Mouse (Mus musculus) lung, adult 18-20 months (tissue): ENCODE data around the gene Pde6g.

Source experiments
- DNase-seq, 2 experiments: peaks; one replicate each; pipeline ENCODE4 v3.0.0; 2022; ENCODE audit warnings: mixed read lengths in 2 of 2

Pde6g gene

DNA sequence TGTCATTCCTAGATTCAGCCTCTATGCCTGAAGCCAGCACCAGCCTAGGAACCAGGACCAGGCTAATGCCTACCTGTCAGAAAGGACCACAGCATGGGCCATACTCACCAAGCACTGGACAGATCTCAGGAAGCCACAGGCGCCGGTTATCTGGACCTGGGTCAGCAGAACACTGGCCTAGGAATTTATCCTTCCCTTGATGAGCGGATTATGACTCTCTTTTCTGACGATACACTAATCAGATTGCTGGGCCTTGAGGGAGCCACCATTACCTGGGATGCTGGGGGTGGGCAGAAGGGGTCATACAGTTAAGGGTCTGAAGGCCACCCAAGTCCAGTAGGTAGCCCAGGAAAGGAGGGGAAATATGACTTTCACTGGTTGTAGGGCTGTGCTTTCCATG is at the start of gene Pde6g:
TSS of gene Pde6g (minus strand) at position 195 of the 400 bp plus-strand sequence.
- no peak for DNase-seq

DNA sequence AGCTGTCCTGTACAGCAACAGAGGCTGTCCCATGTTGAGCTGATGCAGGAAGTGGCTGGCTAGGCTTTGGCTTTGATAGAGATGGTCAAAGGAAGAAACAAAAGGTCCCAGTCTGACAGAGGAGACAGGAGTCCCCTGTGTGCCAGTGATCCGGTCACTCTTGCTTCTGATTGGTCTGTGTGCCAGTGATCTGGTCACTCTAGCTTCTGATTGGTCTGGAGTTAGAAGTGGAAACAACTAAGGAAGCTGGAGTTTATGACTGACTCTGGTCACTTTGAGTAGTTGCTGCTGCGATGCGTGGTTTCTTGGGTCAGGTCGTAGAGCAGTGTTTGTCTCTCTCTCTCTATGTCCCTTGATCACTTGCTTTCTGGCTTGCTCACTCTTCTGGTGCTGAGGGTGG is 48.4 kb upstream of the Pde6g start:
- DNase-seq: no peak

- DNase-seq: no peak
These were observed 47.7 kb upstream of the Pde6g start for GRCm38 (mm10) chr11:120501018-120501417.

- peak; percentile 86 to 92 for DNase-seq
These were observed 47.1 kb upstream of the Pde6g start for GRCm38 (mm10) chr11:120500357-120500756.

DNA sequence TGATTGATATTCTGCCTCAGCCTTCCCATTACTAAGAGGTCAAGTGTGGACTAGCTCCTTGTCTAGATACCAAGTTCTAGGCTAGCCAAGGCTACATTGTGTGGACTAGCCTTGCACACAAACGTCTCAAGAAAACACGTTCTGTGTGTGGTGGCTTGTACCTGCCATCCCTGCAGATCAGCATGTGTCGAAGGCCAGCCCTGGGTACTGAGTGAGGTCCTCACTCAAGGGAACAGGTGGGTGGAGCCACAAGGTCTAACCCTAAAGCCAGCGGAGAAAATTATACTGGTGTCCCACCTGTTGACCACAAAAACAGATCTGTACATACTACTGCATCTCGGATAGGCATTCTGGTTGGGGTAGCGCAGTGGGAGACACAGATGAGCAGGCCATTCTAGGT is 46.6 kb upstream of the Pde6g start:
- no peak for DNase-seq

DNA sequence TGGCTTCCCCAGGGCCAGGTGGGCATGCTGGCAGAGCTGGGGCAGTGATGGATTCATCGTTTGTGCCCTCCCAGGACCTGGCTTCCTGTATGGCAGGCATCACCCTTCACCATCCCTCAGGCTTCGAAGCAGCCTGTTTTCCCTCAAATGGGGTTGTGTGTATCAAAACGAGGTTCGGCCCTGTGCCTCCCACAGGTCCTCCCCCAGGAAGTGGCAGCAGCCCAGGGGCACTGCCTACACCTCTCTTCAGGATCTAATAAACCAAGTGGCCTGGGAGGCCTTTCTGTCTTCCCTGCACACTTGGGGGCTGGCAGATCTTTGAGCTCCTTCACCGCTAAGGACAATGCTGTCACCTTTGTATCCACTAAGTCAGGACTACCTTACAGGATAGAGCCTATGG is 45.6 kb upstream of the Pde6g start:
- DNase-seq: no peak

DNA sequence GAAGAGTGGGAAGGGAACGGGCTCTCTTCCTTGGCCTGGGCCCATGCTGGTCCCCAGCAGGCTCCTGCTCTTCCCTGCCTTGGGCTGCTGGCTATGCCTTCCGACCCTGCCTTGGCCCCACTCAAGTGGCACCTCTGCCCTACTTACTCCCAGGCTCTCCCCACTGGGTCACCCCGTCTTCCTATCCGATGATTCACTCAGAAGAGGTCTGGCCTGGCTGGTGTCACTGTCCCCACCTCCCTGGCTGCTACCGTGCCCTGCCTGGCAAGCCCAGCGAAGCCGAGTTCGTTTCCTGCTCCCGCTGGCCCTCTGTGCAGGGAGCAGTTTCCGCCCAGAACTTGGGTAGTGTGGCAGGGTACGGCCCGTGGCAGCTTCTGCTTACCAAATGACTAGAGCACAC is 44.9 kb upstream of the Pde6g start:
- DNase-seq: no peak

- DNase-seq: no peak
These were observed 44.1 kb upstream of the Pde6g start for GRCm38 (mm10) chr11:120497436-120497835.

- DNase-seq: no peak
These were observed 40.6 kb upstream of the Pde6g start for GRCm38 (mm10) chr11:120493911-120494310.

DNA sequence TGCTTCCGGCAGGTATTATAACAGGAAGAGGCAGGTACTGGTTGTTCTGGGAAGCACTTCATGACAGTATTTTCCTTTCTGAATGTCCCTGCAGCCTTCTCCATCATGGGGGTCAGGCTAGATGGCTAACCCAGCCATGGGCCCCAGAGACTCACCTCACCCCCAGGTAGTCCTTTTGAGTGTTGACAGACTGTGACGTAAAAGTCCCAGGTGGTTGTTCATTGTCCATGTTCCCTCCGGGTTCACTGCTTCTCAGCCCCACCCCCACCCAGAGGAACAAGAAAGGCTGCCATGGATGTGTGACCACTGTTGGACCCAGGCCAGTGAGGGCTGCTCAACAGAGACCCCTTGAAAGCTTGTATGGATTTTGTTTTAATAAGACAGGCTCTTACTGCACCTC is 40.1 kb upstream of the Pde6g start:
- DNase-seq: peak in 1 of 2 experiments; percentile 45

DNA sequence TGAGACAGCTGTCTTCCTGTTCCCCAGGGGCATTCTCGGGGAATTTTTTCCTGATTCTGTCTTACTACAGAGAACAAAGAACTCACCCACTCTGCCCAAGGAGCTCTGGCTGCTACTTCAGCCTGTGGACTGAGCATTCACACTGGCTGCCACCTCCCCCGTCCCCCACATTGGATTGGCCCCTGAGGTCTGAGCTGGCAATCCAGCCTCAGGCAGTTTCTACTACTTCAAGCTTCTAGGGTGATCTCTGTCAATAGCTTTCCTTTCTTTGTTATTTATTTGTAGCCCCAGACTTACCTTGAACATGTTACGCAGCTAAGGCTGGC is 39.5 kb upstream of the Pde6g start:
- DNase-seq: no peak

- peak; percentile 62 to 66 for DNase-seq
These were observed 39.0 kb upstream of the Pde6g start for GRCm38 (mm10) chr11:120492024-120492877.

- DNase-seq: peak; percentile 91 to 92
These were observed 38.2 kb upstream of the Pde6g start, which contains the start of gene Slc25a10 for GRCm38 (mm10) chr11:120491317-120492023. Gene Slc25a10, plus strand, starts transcription at chr11:120491840.

- peak; percentile 55 to 70 for DNase-seq
These were observed 37.2 kb upstream of the Pde6g start for GRCm38 (mm10) chr11:120490291-120491046.

- peak; percentile 71 to 79 for DNase-seq
These were observed 35.9 kb upstream of the Pde6g start for GRCm38 (mm10) chr11:120489054-120489761.

- DNase-seq: no peak
These were observed 35.2 kb upstream of the Pde6g start for GRCm38 (mm10) chr11:120488516-120488915.

- no peak for DNase-seq
These were observed 32.0 kb upstream of the Pde6g start for GRCm38 (mm10) chr11:120485251-120485650.

DNA sequence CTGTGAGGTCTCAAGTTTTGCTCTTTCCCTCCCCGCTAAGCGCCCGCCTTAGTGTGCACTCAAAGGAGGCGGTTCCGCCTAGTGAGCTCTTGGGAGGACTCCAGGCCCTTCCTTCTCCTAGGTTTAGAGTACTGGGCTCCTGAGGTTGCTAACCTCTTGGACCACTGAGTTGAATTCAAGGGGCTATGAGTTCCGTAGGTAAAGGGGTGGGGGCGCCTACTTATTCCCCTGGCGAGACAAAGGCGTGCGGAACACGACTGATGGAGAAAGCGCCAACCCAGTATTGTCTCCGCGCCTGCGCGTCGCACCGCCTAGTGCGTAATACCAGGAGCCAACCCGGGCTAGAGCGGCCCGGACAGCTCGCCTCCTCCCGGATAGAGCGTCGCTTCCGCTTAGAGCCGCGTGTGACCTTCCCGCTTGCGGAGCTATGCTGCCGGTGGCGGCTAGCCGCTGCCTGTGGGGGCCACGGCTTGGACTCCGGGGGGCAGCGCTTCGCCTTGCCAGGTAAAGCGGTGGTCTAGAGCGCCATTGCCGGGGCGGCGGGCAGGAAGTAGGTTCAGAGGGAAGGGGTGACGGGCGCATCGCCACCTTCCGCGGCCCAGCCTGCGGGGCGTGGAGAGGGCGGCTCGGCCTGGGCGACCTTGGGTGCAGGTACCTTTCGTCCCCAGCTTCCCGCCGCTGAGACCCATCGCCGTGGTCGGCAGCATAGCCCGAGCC is 31.1 kb upstream of the Pde6g start, which contains the start of gene Mrpl12:
TSS of gene Mrpl12 (plus strand) at position 349 of the 717 bp plus-strand sequence.
- peak; percentile 87 to 90 for DNase-seq

- no peak for DNase-seq
These were observed 30.2 kb upstream of the Pde6g start for GRCm38 (mm10) chr11:120483448-120483934.

- no peak for DNase-seq
These were observed 18.8 kb upstream of the Pde6g start for GRCm38 (mm10) chr11:120472052-120472451.

GRCm38 (mm10) chr11:120467736-120468092 is 14.4 kb upstream of the Pde6g start:
- DNase-seq: no peak
